Mouse (Mus musculus) hindbrain, embryonic 15.5 days (tissue): ENCODE results near the gene 4932411N23Rik. TPM values are rescaled to one million over a fixed set of nuclear protein-coding genes. Genes with fewer than 3 reads are reported as not detected.
"Not testable (repeated sequence)": the region's sequence is repeated elsewhere in the genome, so short reads cannot be mapped to it uniquely, and the experiment has no call there.

Experiments used
- ATAC-seq: fragments of 200-750 bp; cut with Nextera tagmentation; 2 replicates; pipeline ENCODE4 v1.8.0; 2017; ENCODE audit warnings: low read depth, moderate number of reproducible peaks, moderate TSS enrichment; ENCODE audit not compliant: low FRiP score
- H3K27ac ChIP-seq: fragments of 300-500 bp; sonication (generic); replicated peaks from 2 replicates; pipeline ENCODE4 v1.5.1; 2015; ENCODE audit warnings: mild to moderate bottlenecking, inconsistent platforms
- H3K27me3 ChIP-seq: fragments of 300-500 bp; sonication (generic); 2 replicates; pipeline ENCODE4 v1.6.1; 2015; ENCODE audit warnings: control low read depth, inconsistent platforms
- H3K36me3 ChIP-seq: fragments of 300-500 bp; sonication (generic); 2 replicates; pipeline ENCODE4 v1.6.1; 2015; ENCODE audit warnings: control low read depth, inconsistent platforms
- H3K4me1 ChIP-seq: fragments of 300-500 bp; sonication (generic); replicated peaks from 2 replicates; pipeline ENCODE4 v1.6.1; 2015; ENCODE audit warnings: control low read depth, inconsistent platforms
- H3K4me2 ChIP-seq: fragments of 300-500 bp; sonication (generic); 2 replicates; pipeline ENCODE4 v1.6.1; 2015; ENCODE audit warnings: moderate library complexity, mild to moderate bottlenecking, inconsistent platforms
- H3K4me3 ChIP-seq: fragments of 300-500 bp; sonication (generic); 2 replicates; pipeline ENCODE4 v1.5.1; 2015; ENCODE audit warnings: mild to moderate bottlenecking, inconsistent platforms
- H3K9ac ChIP-seq: fragments of 300-500 bp; sonication (generic); 2 replicates; pipeline ENCODE4 v1.6.1; 2015; ENCODE audit warnings: inconsistent platforms
- H3K9me3 ChIP-seq: fragments of 300-500 bp; sonication (generic); 2 replicates; pipeline ENCODE4 v1.6.1; 2016; ENCODE audit warnings: control low read depth, inconsistent platforms
- WGBS: fragments of 180-500 bp; shearing (Covaris S2); methylation state at CpG from one replicate; pipeline ENCODE4 v1.1.7; 2015; 5-methylcytosine and 5-hydroxymethylcytosine counted together
- polyA plus RNA-seq: library from polyadenylated mRNA; unstranded; fragments of >200 nt; fragmentation: Nextera tagmentation; extraction: Ambion mirVana; gene quantifications from 2 replicates; pipeline ENCODE4 v1.2.1, GENCODE M21; 2015

Gene 4932411N23Rik
- polyA plus RNA-seq, result not detected in 2 replicates

- no peak within 1 kb of the TSS for H3K27ac ChIP-seq
- H3K9me3 ChIP-seq, result no peaks in the 10 kb centered on the region
- no peak within 1 kb of the TSS for H3K4me3 ChIP-seq
- H3K4me1 ChIP-seq, result no peaks in the 10 kb centered on the region
- H3K4me2 ChIP-seq, result no peak within 1 kb of the TSS
- no peaks in the 10 kb centered on the region for H3K36me3 ChIP-seq
- H3K9ac ChIP-seq, result no peak within 1 kb of the TSS
- ATAC-seq, result no peak
- no peaks in the 10 kb centered on the region for H3K27me3 ChIP-seq
These were observed at the start of gene 4932411N23Rik for GRCm38 (mm10) chrX:126815768-126816167. Gene 4932411N23Rik, minus strand, starts transcription at chrX:126815868.

- 85% methylated on average over 5 of the region's 5 CpGs for WGBS
- no peak overlapping the region for H3K4me2 ChIP-seq
- H3K4me1 ChIP-seq, result no peaks in the 10 kb centered on the region
- H3K36me3 ChIP-seq, result no peaks in the 10 kb centered on the region
- no peak overlapping the region for H3K9ac ChIP-seq
- no peaks in the 10 kb centered on the region for H3K27me3 ChIP-seq
- no peak overlapping the region for H3K4me3 ChIP-seq
- H3K9me3 ChIP-seq, result 0 out of 2 replicates have a peak, but pooled peaks cover 3% of the 10 kb centered on the region
- H3K27ac ChIP-seq, result no peak overlapping the region
- no peak for ATAC-seq
These were observed 35.8 kb downstream of the 4932411N23Rik start for GRCm38 (mm10) chrX:126779895-126780294.

- not testable (repeated sequence) for H3K4me2 ChIP-seq, H3K36me3 ChIP-seq, H3K4me3 ChIP-seq, ATAC-seq, H3K27ac ChIP-seq, H3K4me1 ChIP-seq, H3K27me3 ChIP-seq, H3K9ac ChIP-seq, H3K9me3 ChIP-seq
- 90% methylated on average over 5 of the region's 6 CpGs for WGBS
These were observed 38.0 kb downstream of the 4932411N23Rik start for GRCm38 (mm10) chrX:126777643-126778042.

GRCm38 (mm10) chrX:126774846-126775245 is 40.8 kb downstream of the 4932411N23Rik start:
- H3K9ac ChIP-seq, H3K4me1 ChIP-seq, H3K27ac ChIP-seq, H3K4me2 ChIP-seq, ATAC-seq, H3K36me3 ChIP-seq, H3K4me3 ChIP-seq, H3K9me3 ChIP-seq, H3K27me3 ChIP-seq: not testable (repeated sequence)
- WGBS, result 83% methylated on average over 5 of the region's 5 CpGs

- not testable (repeated sequence) for H3K4me3 ChIP-seq, H3K27me3 ChIP-seq, H3K4me1 ChIP-seq, H3K27ac ChIP-seq, H3K4me2 ChIP-seq, H3K9ac ChIP-seq, H3K9me3 ChIP-seq, ATAC-seq, H3K36me3 ChIP-seq
- WGBS, result 71% methylated on average over 5 of the region's 6 CpGs
These were observed 42.2 kb downstream of the 4932411N23Rik start for GRCm38 (mm10) chrX:126773511-126773910.

Other genes starting within 250 kb of the 4932411N23Rik start
- not detected in 2 replicates for gene Gm382, start 224.1 kb upstream of the 4932411N23Rik start, polyA plus RNA-seq